Mouse (Mus musculus) central nervous system, embryonic 18 days (tissue): ENCODE data around the gene Chfr. TPM values are rescaled to one million over a fixed set of nuclear protein-coding genes. Genes with fewer than 3 reads are reported as not detected.

Source experiments
- polyA plus RNA-seq: library from polyadenylated mRNA; depleted of rRNA; stranded (reverse); fragments of >200 nt; gene quantifications from 2 replicates; pipeline ENCODE4 v1.2.3, GENCODE M21; 2012; rRNA removed

The Chfr gene
- polyA plus RNA-seq, result 105 and 112 TPM in 2 replicates

DNA sequence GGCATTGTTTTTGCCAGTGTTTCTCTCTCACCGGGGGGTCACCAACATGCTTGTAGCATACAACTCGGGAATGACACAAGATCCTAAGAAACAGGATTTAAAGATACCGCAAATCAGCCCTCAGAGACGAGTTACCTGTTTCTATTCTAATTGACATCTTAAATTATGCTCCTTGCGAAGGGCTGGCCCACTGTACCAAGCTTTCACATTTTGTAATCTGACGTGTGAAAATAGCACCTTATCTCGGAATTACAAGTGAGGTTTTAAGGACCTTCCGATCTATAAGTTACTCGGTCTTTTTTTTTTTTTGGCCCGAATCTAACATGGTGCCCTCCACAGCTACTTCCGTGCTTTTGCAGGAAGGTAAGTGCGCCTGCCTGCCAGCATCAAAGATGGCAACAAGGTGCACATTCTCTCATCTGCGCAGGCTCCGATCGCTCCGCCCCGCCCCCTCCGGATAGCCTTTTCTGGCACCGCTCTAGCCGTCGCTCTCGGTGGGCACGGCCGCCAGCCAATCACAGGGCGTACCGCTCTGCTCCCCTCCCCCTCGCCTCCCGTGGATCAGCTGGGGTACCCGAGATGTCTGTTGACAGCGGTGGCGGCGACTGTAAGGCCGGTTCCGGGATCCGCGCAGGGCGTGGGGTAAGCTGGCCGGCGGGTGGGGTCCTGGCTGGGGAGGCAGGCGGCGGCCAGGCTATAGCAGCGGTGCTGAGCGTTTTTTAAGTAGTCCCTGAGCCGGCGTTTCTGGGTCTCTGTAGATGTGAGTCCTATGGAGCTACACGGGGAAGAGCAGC, at the start of gene Chfr:
Gene Chfr, plus strand, starts transcription at position 550 of the 794 bp plus-strand sequence.

DNA sequence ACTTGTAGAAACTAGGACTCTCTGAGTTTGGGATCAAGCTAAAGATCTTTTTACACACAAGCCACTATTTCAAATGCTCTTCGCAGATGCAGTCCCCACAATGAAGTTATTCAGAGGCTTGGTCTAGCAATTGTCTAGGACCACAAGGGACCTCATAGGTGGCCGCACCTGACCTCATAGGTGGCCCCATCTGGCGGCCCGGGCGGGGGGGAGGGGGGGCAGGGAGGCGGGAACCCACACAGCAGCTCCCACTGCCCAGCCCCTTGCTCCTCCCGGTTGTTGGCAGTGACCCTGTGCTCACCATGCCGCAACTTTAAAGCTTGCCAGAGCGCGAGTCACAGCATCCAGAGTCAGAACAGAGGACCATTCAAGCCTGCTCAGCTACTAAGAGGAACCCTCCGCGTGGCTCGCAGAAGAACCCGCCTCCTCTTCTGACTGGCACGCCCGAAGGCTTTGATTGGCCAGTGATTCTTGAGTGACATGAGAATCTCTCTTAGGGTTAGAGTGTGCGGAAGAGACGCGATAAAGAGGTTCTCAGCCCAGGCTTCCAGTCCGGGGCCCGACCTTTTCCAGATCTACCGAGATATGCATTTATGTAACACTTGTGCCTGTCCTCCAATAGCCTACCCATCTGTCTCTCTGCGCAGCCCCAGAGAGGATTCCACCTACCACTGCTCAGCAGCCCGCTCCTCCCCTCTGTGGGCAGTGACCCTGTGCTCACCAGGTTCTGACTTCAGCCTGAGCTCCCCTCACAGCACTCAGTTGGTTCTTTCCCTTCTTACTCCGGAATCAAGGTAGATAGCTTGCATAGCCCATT, 41.4 kb upstream of the Chfr start, which contains the start of gene Gm35315:
Gene Gm35315, minus strand, starts transcription at position 391 of the 817 bp plus-strand sequence.

GRCm38 (mm10) chr5:110099656-110100580, 35.7 kb upstream of the Chfr start, which contains the start of gene Plcxd1:
TSS of gene Plcxd1 (plus strand) at chr5:110099969.

GRCm38 (mm10) chr5:110107581-110108304, 27.9 kb upstream of the Chfr start, which contains the start of gene Gtpbp6:
TSS of gene Gtpbp6 (minus strand) at chr5:110108197.

DNA sequence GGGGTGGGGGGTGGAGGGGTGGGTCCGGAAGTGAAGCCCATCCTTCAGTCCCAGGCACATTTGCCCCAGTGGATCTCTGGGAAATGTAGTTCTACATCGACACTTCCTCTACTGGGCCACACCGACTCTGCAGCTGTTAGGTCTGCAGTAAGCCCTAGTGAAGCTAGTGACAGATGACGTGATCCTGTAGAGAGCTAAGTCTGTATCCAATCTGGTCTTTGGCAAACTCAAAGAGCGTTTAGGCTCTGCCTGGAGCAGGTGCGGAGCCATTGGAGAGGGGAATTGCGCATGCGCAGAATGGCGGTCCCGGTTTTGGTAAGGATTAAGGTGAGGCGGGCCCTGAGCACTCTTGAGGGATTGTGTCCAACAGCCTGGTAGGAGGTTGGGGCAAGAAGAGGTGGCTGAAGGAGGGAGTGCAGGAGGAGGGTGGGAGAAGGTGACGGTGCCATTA, 25.6 kb upstream of the Chfr start, which contains the start of gene Zfp605:
Gene Zfp605, plus strand, starts transcription at position 102 of the 451 bp plus-strand sequence.

DNA sequence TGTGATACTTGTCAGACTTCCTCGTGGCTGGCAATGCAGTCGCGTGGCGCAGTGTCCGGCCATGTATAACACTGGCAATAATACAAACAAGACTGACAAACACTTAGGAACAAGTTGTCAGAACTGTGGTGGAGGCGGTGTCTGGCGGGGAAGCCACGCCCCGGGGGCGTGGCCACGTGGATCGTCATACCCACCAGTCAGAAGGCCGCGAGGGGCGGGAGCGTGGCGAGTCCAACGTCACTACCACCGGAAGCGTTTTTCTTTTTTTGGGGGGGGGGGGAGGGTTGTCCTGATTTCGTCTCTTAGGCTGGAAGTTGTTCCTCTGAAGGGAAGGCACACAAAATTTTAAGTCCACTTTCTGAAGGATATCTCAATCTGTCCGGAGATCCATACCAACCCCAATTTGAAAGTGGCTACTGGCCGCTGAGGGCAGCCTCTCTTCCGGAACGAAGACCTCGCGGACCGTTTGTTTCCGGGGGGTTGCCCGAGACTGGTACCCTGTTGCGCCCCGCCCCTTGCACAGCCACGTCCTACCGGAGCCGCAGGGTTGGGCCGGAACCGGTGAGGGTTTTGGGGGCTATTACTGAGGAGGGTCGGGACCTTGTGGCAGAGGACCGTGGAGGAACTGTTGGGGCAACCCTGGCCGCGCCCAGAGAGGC, 40.8 kb downstream of the Chfr start, which contains the start of gene Golga3:
Gene Golga3, plus strand, starts transcription at position 340 of the 659 bp plus-strand sequence.

Other genes starting within 250 kb of the Chfr start
- gene Gm15446, start 212.4 kb upstream of the Chfr start, polyA plus RNA-seq, result 0.03 and 0.08 TPM in 2 replicates
- gene Zfp932, start 139.3 kb upstream of the Chfr start, polyA plus RNA-seq, result 44.7 and 46.9 TPM in 2 replicates
- 0.79 and 1.5 TPM in 2 replicates for gene Gm17655, start 63.3 kb upstream of the Chfr start, polyA plus RNA-seq
- 0.67 and 0.71 TPM in 2 replicates for gene Gm35315, start 41.4 kb upstream of the Chfr start, polyA plus RNA-seq
- gene Plcxd1, start 35.9 kb upstream of the Chfr start, polyA plus RNA-seq, result 8.8 and 9.1 TPM in 2 replicates
- 220 and 234 TPM in 2 replicates for gene Gtpbp6, start 27.6 kb upstream of the Chfr start, polyA plus RNA-seq
- gene Zfp605, start 25.8 kb upstream of the Chfr start, polyA plus RNA-seq, result 9.3 and 9.8 TPM in 2 replicates
- 18.7 and 20.3 TPM in 2 replicates for gene Golga3, start 40.9 kb downstream of the Chfr start, polyA plus RNA-seq
- gene Ankle2, start 95.2 kb downstream of the Chfr start, polyA plus RNA-seq, result 17.2 and 19.1 TPM in 2 replicates
- gene Pgam5, start 134.1 kb downstream of the Chfr start, polyA plus RNA-seq, result 56.2 and 59.1 TPM in 2 replicates
- 5.2 and 6.8 TPM in 2 replicates for gene Pxmp2, start 150.3 kb downstream of the Chfr start, polyA plus RNA-seq
- 7.8 and 8.8 TPM in 2 replicates for gene Pole, start 150.5 kb downstream of the Chfr start, polyA plus RNA-seq
- gene P2rx2, start 207.4 kb downstream of the Chfr start, polyA plus RNA-seq, result 20.4 and 21.6 TPM in 2 replicates
- not detected in 2 replicates for gene Lrcol1, start 208.9 kb downstream of the Chfr start, polyA plus RNA-seq